In the genomic region with DNA sequence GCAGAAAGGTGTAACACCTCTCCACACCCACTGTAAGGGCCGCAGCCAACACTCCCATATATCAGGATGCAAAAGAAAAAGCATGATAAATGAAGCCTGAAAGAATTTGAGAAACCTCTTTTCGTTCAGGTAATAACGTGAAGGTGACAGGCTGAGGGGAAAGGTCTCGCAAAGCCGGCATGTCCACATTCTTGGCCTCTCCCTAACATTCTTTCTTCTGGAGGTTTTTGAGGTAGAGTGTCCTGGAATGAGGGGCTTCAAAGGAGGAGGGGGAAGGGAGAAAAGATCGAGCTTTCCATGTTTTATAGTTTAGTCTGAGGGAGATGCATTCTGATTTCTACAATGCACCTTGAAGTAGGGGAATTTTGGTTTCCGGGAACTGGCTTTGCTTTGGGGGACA, we compare ENCODE assay signal across 8 mouse cellular contexts. TPM values are rescaled to one million over a fixed set of nuclear protein-coding genes. Genes with fewer than 3 reads are reported as not detected.
DNase-seq lines count a peak whose midpoint lies in the region; ATAC-seq lines count a peak whose summit lies in the region.

Gene St7 (plus strand): TSS at position 287 of the 400 bp plus-strand sequence.

- H3K4me1 ChIP-seq in lung, embryonic 16.5 days (replicated peaks; ENCODE audit: control insufficient read depth, insufficient read depth, low read length): peaks cover 8% of the 10 kb centered on the region; the same call in 1 of the 2 replicates
- H3K4me1 ChIP-seq in heart, embryonic 10.5 days: 0 out of 2 replicates have a peak, but pooled peaks cover 9% of the 10 kb centered on the region
- H3K4me1 ChIP-seq in neural tube, embryonic 13.5 days (replicated peaks): peaks cover 14% of the 10 kb centered on the region

- H3K9ac ChIP-seq in lung, embryonic 16.5 days (ENCODE audit: low read length): peak within 1 kb of the TSS; percentile 96
- H3K9ac ChIP-seq in neural tube, embryonic 13.5 days: peak within 1 kb of the TSS; percentile 76

- WGBS in lung, embryonic 16.5 days: 49% methylated on average over 7 of the region's 7 CpGs
- 77% methylated on average over 7 of the region's 7 CpGs for WGBS in heart, embryonic 10.5 days
- 83% methylated on average over 7 of the region's 7 CpGs for WGBS in neural tube, embryonic 13.5 days

- no peaks in the 10 kb centered on the region for H3K27me3 ChIP-seq in lung, embryonic 16.5 days (ENCODE audit: control insufficient read depth, insufficient read depth, low read depth, low read length)
- no peaks in the 10 kb centered on the region for H3K27me3 ChIP-seq in heart, embryonic 10.5 days (ENCODE audit: insufficient read depth, poor library complexity, severe bottlenecking)
- 0 out of 2 replicates have a peak, but pooled peaks cover 3% of the 10 kb centered on the region for H3K27me3 ChIP-seq in neural tube, embryonic 13.5 days

- H3K9me3 ChIP-seq in lung, embryonic 16.5 days (ENCODE audit: control insufficient read depth, low read length): no peaks in the 10 kb centered on the region
- no peaks in the 10 kb centered on the region for H3K9me3 ChIP-seq in heart, embryonic 10.5 days
- no peaks in the 10 kb centered on the region for H3K9me3 ChIP-seq in neural tube, embryonic 13.5 days

- H3K36me3 ChIP-seq in lung, embryonic 16.5 days (ENCODE audit: control insufficient read depth, insufficient read depth, low read length): peaks cover 4% of the 10 kb centered on the region
- peaks cover 6% of the 10 kb centered on the region; the same call in 1 of the 2 replicates for H3K36me3 ChIP-seq in heart, embryonic 10.5 days
- no peaks in the 10 kb centered on the region for H3K36me3 ChIP-seq in neural tube, embryonic 13.5 days

- peak within 1 kb of the TSS; percentile 85 for H3K4me3 ChIP-seq in lung, embryonic 16.5 days (ENCODE audit: low read length)
- peak within 1 kb of the TSS; percentile 90 for H3K4me3 ChIP-seq in heart, embryonic 10.5 days
- peak within 1 kb of the TSS; percentile 77 for H3K4me3 ChIP-seq in neural tube, embryonic 13.5 days

- peak within 1 kb of the TSS; percentile 98 for H3K27ac ChIP-seq in lung, embryonic 16.5 days (ENCODE audit: low read length)
- H3K27ac ChIP-seq in heart, embryonic 10.5 days: peak within 1 kb of the TSS; percentile 99
- peak within 1 kb of the TSS; percentile 78 for H3K27ac ChIP-seq in neural tube, embryonic 13.5 days (replicated peaks)

- DNase-seq in lung, postnatal 36 days: no peak
- DNase-seq in heart, embryonic 10.5 days (ENCODE audit: low spot score): no peak
- DNase-seq in left cerebral cortex, postnatal 10 days (ENCODE audit: extremely low spot score in 1 of 2, low spot score in 2 of 2): no peak
- no peak for DNase-seq in c-Kit-positive CD71-positive TER-119-positive erythroid progenitor cells, embryonic 14.5 days (ENCODE audit: low spot score)
- no peak for DNase-seq in B cell, adult 2 months

- intact Hi-C loops in left cerebral cortex, postnatal 10 days (cut with DNase I): no loop called here

- 0 out of 2 replicates have a peak, but pooled peaks have one; percentile 10 for ATAC-seq in lung, embryonic 16.5 days (ENCODE audit: low read depth)
- ATAC-seq in common myeloid progenitor, adult 5-6 weeks (replicated peaks; ENCODE audit: low read depth, poor library complexity, severe bottlenecking): no peak
- ATAC-seq in neural tube, embryonic 13.5 days (ENCODE audit: low read depth): no peak

- H3K4me2 ChIP-seq in lung, embryonic 16.5 days (ENCODE audit: low read depth, low read length): peak within 1 kb of the TSS; percentile 61
- peak within 1 kb of the TSS; percentile 92 for H3K4me2 ChIP-seq in neural tube, embryonic 13.5 days

RNA-seq across cellular contexts. Expression of gene St7, which starts in this region (rescaled TPM):
- polyA plus RNA-seq in lung, embryonic 16.5 days (2015; fragmentation: Nextera tagmentation; extraction: Ambion mirVana): 39.3 and 40.5 TPM in 2 replicates
- total RNA-seq in common myeloid progenitor, adult 5-6 weeks (2017): 43.7 and 56.2 TPM in 2 replicates
- 24.0 and 24.9 TPM in 2 replicates for polyA plus RNA-seq in heart, embryonic 10.5 days (2016; fragmentation: Nextera tagmentation; extraction: Ambion mirVana)
- 10 to 100 TPM; 41.1 to 46.5 TPM for total RNA-seq in left cerebral cortex, postnatal 10 days (2021)
- polyA plus RNA-seq in neural tube, embryonic 13.5 days (2015; fragmentation: Nextera tagmentation; extraction: Ambion mirVana): 56.9 and 60.6 TPM in 2 replicates
